Mouse (Mus musculus) heart, embryonic 14.5 days (tissue): Measurements from ENCODE around the gene Cd3e. TPM values are rescaled to one million over a fixed set of nuclear protein-coding genes. Genes with fewer than 3 reads are reported as not detected.
"Not testable (repeated sequence)": the region's sequence is repeated elsewhere in the genome, so short reads cannot be mapped to it uniquely, and the experiment has no call there.

ENCODE experiments used
- ATAC-seq: fragments of 200-750 bp; cut with Nextera tagmentation; 2 replicates; pipeline ENCODE4 v1.8.0; 2017; ENCODE audit warnings: low read depth, moderate TSS enrichment; ENCODE audit not compliant: insufficient number of reproducible peaks, insufficient read depth, low FRiP score
- H3K27ac ChIP-seq, 2 experiments: fragments of 200-500 bp in 1 of 2; fragments of 300-500 bp in 1 of 2; sonication (generic) in 1 of 2; replicated peaks in 1 of 2; 2 replicates each; pipeline ENCODE4 v1.5.1; 2012 to 2014; ENCODE audit warnings: low read depth in 2 of 2, low read length in 2 of 2, control low read depth in 1 of 2, mild to moderate bottlenecking in 1 of 2, mixed read lengths in 1 of 2; ENCODE audit not compliant: control insufficient read depth in 1 of 2, insufficient read depth in 1 of 2
- H3K27me3 ChIP-seq: fragments of 300-500 bp; sonication (generic); 2 replicates; pipeline ENCODE4 v1.6.1; 2014; ENCODE audit warnings: mild to moderate bottlenecking, low read length, control low read depth; ENCODE audit not compliant: control insufficient read depth, insufficient read depth
- H3K36me3 ChIP-seq: fragments of 300-500 bp; sonication (generic); 2 replicates; pipeline ENCODE4 v1.6.1; 2014; ENCODE audit warnings: mild to moderate bottlenecking, control low read depth, low read length, mixed read lengths; ENCODE audit not compliant: control insufficient read depth, insufficient read depth
- H3K4me1 ChIP-seq, 2 experiments: fragments of 200-500 bp in 1 of 2; fragments of 300-500 bp in 1 of 2; sonication (generic) in 1 of 2; 2 replicates each; pipeline ENCODE4 v1.6.1; 2012 to 2014; ENCODE audit warnings: low read length in 2 of 2, control low read depth in 1 of 2, mixed read lengths in 1 of 2; ENCODE audit not compliant: control insufficient read depth in 2 of 2, insufficient read depth in 2 of 2
- H3K4me2 ChIP-seq: fragments of 300-500 bp; sonication (generic); 2 replicates; pipeline ENCODE4 v1.6.1; 2014; ENCODE audit warnings: mild to moderate bottlenecking, low read length
- H3K4me3 ChIP-seq, 2 experiments: fragments of 200-500 bp in 1 of 2; fragments of 300-500 bp in 1 of 2; sonication (generic) in 1 of 2; 2 replicates each; pipeline ENCODE4 v1.5.1; 2012 to 2014; ENCODE audit warnings: low read length in 2 of 2, mild to moderate bottlenecking in 2 of 2, control low read depth in 1 of 2, low read depth in 1 of 2, moderate library complexity in 1 of 2; ENCODE audit not compliant: control insufficient read depth in 1 of 2, insufficient read depth in 1 of 2
- H3K9ac ChIP-seq: fragments of 300-500 bp; sonication (generic); 2 replicates; pipeline ENCODE4 v1.6.1; 2014; ENCODE audit warnings: mild to moderate bottlenecking, low read length
- H3K9me3 ChIP-seq: fragments of 300-500 bp; sonication (generic); 2 replicates; pipeline ENCODE4 v1.6.1; 2016; ENCODE audit warnings: low read length, control low read depth; ENCODE audit not compliant: control insufficient read depth
- WGBS: fragments of 180-500 bp; shearing (Covaris S2); extraction: QIAGEN DNeasy Blood & Tissue Kit; methylation state at CpG from one replicate; pipeline ENCODE4 v1.1.7; 2014; 5-methylcytosine and 5-hydroxymethylcytosine counted together
- polyA plus RNA-seq: library from polyadenylated mRNA; unstranded; fragments of >200 nt; fragmentation: Nextera tagmentation; extraction: Ambion mirVana; gene quantifications from 2 replicates; pipeline ENCODE4 v1.2.1, GENCODE M21; 2014

Gene Cd3e
- polyA plus RNA-seq, 1 experiment from 2014 or later, result not detected

DNA sequence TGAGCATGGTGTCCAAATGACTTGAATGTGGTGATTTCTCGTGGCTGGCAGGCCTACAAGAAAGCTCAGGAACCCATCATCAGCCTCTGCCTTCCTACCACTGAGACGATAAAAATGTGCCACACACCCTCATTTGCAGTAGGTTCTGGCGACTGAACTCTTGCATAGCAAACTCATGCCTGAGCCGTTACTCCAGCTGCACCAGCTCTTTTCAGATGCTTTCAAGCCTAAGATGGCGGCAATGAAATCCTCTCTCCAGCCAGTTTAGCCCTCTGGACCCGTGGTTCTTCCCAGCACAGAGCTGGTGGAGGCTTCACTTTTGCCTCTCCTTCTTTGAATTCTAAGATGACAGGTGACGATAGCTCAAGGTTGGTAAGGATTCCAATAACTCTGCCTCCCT is 29.6 kb downstream of the Cd3e start:
- no peak overlapping the region for H3K27ac ChIP-seq

DNA sequence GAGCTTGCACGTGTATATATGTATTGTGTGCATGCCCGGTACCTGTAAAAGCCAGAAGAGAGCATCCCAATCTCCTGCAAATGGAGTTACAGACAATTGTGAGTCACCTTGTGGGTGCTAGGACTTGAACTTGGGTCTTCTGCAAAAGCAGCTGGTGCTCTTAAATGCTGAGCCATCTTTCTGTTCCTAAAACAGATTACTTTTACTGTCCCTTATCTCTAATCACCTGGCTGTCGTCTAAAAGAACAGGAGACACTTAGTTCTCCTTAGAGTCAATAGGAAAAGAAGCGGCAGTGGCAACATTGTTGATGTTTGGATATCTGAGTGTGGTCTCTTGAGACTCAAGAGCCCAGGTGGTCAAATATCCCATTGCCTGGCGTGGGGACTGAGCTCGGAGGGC is 31.6 kb downstream of the Cd3e start:
- H3K4me2 ChIP-seq, result no peak overlapping the region
- no peaks in the 10 kb centered on the region for H3K36me3 ChIP-seq

More for the DNA sequence above, 29.6 kb downstream of the Cd3e start:
- no peaks in the 10 kb centered on the region for H3K9me3 ChIP-seq
- no peaks in the 10 kb centered on the region for H3K36me3 ChIP-seq
- H3K4me3 ChIP-seq, result no peak overlapping the region
- 67% methylated on average over 7 of the region's 7 CpGs for WGBS
- no peak overlapping the region for H3K9ac ChIP-seq
- peaks cover 4% of the 10 kb centered on the region; the same call in 1 of the 2 replicates for H3K27me3 ChIP-seq
- ATAC-seq, result no peak
- H3K4me1 ChIP-seq, result no peaks in the 10 kb centered on the region
- H3K4me2 ChIP-seq, result no peak overlapping the region

DNA sequence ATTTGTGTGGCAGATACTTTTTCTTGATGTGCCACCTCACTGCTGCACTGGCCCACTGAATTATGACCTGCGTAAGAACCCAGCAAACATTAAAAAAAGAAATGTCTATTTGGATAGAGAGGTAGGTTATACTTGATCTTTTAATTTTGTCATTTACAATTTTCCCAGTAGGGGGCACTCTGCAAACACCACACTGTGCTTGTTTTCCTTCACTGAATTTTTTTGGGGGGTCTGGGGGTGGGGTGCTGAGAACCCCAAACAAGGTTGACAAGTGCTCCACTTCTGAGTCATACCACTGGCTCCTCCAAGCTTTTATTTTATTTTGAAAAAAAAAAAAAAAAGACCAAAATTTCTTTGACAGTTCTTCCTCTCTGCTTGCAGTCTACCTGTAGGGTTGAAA is 40.0 kb downstream of the Cd3e start:
- Histone ChIP-seq H3K9ac (no peak overlapping the region), H3K27ac (no peak overlapping the region), H3K4me2 (no peak overlapping the region), H3K36me3 (no peaks in the 10 kb centered on the region), H3K4me1 (peaks cover 0 to 9% of the 10 kb centered on the region in 2 experiments; a peak in 1 of 4 replicates), H3K27me3 (peaks cover 20% of the 10 kb centered on the region), H3K9me3 (no peaks in the 10 kb centered on the region), H3K4me3 (no peak overlapping the region)
- no peak for ATAC-seq
- WGBS, result 41% methylated on average over 1 of the region's 1 CpGs

More for the DNA sequence above, 31.6 kb downstream of the Cd3e start:
- no peaks in the 10 kb centered on the region for H3K4me1 ChIP-seq
- H3K27ac ChIP-seq, result no peak overlapping the region
- no peak overlapping the region for H3K9ac ChIP-seq
- H3K27me3 ChIP-seq, result peaks cover 15% of the 10 kb centered on the region; the same call in 1 of the 2 replicates
- WGBS, result 57% methylated on average over 6 of the region's 6 CpGs
- no peak overlapping the region for H3K4me3 ChIP-seq
- no peak for ATAC-seq
- H3K9me3 ChIP-seq, result no peaks in the 10 kb centered on the region

DNA sequence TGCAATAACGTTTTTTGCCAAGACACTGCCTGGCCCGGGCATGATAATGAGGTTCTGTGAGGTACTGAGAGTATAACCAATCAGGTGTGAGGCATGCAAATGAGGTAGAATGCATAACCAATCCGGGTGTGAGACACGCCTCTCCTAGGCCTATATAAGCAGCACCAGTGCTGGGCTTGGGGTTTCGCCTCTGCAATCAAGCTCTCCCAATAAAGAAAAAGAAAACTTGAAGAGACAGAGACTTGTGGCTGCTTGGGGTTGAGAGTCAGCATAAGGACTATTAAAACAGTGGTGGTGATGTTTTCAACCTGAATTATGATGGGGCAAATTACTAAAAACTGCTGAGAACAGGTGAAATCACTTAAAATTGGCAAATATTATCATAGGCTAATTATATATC is 41.7 kb downstream of the Cd3e start:
- ATAC-seq, H3K27me3 ChIP-seq, H3K4me3 ChIP-seq, H3K9ac ChIP-seq, H3K27ac ChIP-seq, H3K36me3 ChIP-seq, H3K4me2 ChIP-seq, H3K9me3 ChIP-seq: not testable (repeated sequence)
- H3K4me1 ChIP-seq, result peaks cover 0 to 10% of the 10 kb centered on the region in 2 experiments; a peak in 1 of 4 replicates
- WGBS, result 77% methylated on average over 5 of the region's 5 CpGs

DNA sequence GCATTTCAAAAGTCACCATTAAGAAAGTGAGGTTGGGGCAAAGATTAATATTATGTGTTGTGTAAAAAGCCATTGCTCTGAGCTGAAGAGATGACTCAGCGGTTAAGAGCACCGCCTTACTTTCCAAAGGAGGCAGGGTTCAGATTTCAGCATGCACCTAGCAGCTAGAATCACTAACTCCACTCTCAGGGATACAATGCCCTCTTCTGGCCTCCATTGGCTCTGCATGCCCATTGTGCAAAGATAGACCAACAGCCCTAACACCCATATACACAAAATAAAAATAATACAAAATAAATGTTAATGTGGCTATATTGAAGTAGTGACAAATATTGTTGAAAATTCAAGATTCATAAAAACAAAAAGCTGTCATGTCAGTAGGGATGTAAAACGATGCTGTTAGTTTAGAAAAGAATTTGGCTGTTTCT is 42.6 kb downstream of the Cd3e start:
- Histone ChIP-seq H3K27ac (no peak overlapping the region), H3K4me3 (no peak overlapping the region), H3K4me1 (peaks cover 0 to 10% of the 10 kb centered on the region in 2 experiments; a peak in 1 of 4 replicates), H3K36me3 (peaks cover 17% of the 10 kb centered on the region), H3K9me3 (no peaks in the 10 kb centered on the region), H3K4me2 (no peak overlapping the region), H3K27me3 (peaks cover 8% of the 10 kb centered on the region; the same call in 1 of the 2 replicates), H3K9ac (no peak overlapping the region)
- ATAC-seq, result no peak
- WGBS, result 27% methylated on average over 3 of the region's 3 CpGs

DNA sequence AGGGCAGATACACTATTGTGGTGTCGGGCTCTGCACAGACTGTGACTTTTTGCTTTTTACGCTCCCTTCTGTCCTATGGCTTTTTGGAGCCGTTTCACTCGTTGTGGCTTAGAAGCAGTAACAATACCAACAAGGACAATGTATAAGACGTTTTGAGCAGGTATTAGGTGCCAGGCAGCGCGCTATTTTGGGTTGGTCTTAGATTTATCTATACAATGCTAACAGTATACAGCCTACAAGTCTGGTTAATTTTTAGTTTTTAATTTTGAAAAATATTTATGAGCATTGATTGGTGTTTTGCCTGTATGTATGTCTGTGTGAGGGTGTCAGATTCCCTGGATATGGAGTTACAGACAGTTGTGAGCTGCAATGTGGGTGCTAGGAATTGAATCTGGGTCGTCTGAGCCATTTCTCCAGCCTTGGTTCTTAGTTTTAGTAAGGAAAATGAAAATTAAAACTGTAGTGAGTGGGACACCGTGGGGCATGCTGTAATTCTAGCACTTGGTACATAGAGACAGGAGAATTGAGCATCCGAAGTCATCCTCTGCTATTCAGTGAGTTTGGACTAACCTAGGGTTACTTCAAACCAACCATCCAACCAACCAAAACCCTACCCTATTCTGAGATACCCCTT is 43.5 kb downstream of the Cd3e start:
- WGBS, result 14% methylated on average over 10 of the region's 10 CpGs
- peaks cover 0 to 10% of the 10 kb centered on the region in 2 experiments; a peak in 1 of 4 replicates for H3K4me1 ChIP-seq
- peak overlapping the region; percentile 53 to 95 for H3K4me3 ChIP-seq
- 0 out of 4 replicates have a peak overlapping the region, but pooled peaks have one; percentile 26 to 28 for H3K27ac ChIP-seq
- peak overlapping the region; percentile 75 for H3K4me2 ChIP-seq
- H3K9me3 ChIP-seq, result no peaks in the 10 kb centered on the region
- H3K36me3 ChIP-seq, result peaks cover 25% of the 10 kb centered on the region
- peak overlapping the region; percentile 51 for H3K9ac ChIP-seq
- peaks cover 3% of the 10 kb centered on the region; the same call in 1 of the 2 replicates for H3K27me3 ChIP-seq
- ATAC-seq, result no peak

DNA sequence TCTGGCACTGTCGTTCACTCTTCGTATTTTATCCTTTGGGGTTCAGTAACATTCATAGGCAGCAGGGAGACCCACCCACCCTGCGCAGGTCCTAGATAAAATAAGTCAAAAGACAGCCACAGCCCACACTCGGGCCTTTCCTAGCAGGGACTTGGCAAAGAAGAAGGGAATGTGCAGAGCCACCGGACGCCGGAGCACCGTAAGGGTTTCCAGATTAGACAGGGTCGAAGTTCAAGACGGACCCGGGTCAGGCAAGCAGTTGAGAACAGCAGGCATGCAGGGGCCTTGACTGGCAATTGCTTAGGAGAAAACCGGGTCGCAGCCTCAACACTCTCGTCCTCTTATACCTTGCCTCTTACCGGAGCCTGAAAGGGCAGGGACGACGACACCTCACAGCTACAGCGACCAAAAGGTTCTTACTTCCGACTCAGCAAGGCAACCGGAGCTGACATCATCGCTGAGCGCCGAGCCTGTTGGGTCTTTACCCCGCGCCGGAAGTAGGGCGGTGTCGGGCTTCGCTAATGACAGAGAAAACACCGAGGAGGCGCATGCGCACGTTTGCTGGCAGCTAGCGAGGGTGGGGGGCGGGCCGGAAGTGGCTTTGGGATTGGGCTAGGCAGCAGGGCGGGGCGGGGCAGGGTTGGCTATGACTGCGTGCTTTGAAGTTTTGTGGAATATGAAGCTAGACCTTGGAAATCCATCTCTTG is 44.1 kb downstream of the Cd3e start, which contains the start of gene Ube4a:
Gene Ube4a, minus strand, starts transcription at position 475 of the 707 bp plus-strand sequence.
- peak within 1 kb of the TSS; percentile 92 for H3K4me2 ChIP-seq
- H3K27me3 ChIP-seq, result no peaks in the 10 kb centered on the region
- WGBS, result 2% methylated on average over 39 of the region's 39 CpGs
- peak within 1 kb of the TSS; percentile 67 to 95 for H3K4me3 ChIP-seq
- peaks cover 32% of the 10 kb centered on the region for H3K36me3 ChIP-seq
- peaks cover 0 to 10% of the 10 kb centered on the region in 2 experiments; a peak in 1 of 4 replicates for H3K4me1 ChIP-seq
- peak; percentile 93 for ATAC-seq
- peak within 1 kb of the TSS; percentile 28 to 61; a peak in 1 of 4 replicates for H3K27ac ChIP-seq
- H3K9ac ChIP-seq, result peak within 1 kb of the TSS; percentile 90
- H3K9me3 ChIP-seq, result no peaks in the 10 kb centered on the region
